Mouse (Mus musculus) 3T3-L1 (cell line): ENCODE results near the gene Kcnq2.

ENCODE experiments used
- DNase-seq: peaks from one replicate; pipeline ENCODE4 v3.0.0-alpha.2; 2015; ENCODE audit warnings: low read depth, low spot score

Gene Kcnq2

GRCm38 (mm10) chr2:181043437-181043836 is 91.7 kb downstream of the Kcnq2 start, which contains the start of gene Chrna4:
TSS of gene Chrna4 (minus strand) at chr2:181043546.
- peak; percentile 22 for DNase-seq

DNA sequence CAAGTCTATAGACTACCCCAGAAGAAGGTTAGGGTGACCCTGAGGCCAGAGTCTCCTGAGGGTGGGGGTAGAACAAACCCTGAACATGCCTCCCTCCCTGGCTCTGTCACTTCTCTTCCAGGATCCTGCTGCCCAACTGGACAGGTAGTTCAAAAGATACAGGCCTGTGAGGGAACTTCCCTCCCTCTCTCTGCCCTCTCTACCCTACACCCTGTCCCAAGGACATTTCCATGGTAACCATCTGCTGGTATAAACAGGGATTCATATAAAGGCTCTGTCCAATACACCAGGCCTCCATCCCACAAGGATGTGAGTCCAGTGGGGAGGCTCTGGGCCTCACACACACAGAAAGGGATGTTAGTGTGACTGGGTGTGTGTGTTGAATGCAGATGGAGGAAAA is 92.7 kb downstream of the Kcnq2 start:
- DNase-seq, result no peak

DNA sequence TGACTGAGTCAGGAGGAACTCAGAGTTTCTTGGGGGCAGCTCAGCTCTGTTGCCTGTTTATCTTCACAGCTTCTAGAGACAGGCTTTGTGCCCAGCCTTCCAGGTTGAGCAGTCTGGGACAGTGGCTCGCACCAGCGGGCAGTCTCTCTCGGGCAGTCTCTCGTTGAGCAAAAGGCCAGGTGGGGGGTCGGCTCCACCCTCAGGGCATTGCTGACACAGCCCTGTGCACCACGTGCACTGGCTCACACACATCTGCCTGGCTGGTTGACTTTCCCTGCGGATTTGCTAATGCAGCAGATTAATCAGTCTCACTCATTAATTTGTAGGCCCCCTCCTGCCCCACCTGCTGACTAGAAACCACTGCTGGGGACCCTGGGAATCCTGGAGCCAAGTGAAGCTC is 93.2 kb downstream of the Kcnq2 start:
- no peak for DNase-seq

GRCm38 (mm10) chr2:181039356-181039680 is 95.8 kb downstream of the Kcnq2 start:
- DNase-seq, result no peak

GRCm38 (mm10) chr2:181038644-181039355 is 96.3 kb downstream of the Kcnq2 start:
- DNase-seq, result no peak

- no peak for DNase-seq
Observed at GRCm38 (mm10) chr2:181036561-181036960, 98.5 kb downstream of the Kcnq2 start.

GRCm38 (mm10) chr2:181035186-181035585 is 99.9 kb downstream of the Kcnq2 start:
- no peak for DNase-seq

- no peak for DNase-seq
Observed at GRCm38 (mm10) chr2:181033310-181033709, 101.8 kb downstream of the Kcnq2 start.

DNA sequence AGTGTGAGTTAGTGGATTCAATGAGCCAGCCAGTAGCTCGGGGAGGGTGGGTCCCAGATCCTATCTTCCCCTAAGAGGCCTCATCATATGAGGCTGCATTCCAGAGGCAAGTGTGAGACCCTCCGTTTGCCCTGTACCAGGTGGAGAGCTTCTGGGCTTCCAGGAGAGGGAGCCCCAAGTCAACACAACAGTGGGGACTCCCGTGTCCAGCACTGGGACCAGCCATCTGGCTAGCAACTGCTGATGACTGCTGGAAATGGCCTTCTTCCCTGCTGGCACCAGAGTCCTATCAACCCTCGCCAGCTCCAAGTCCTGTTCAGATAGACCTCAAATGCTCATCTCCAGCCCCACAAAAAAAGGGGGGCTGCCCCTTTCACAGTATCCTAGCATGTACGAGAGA is 102.7 kb downstream of the Kcnq2 start:
- no peak for DNase-seq

GRCm38 (mm10) chr2:181031406-181031934 is 103.6 kb downstream of the Kcnq2 start:
- DNase-seq, result no peak
